Mouse (Mus musculus) heart, adult 2 months (tissue): ENCODE data around the gene Cldn7.

Experiments
- CTCF ChIP-seq: fragments of 200-600 bp; IDR thresholded peaks from 2 replicates; pipeline ENCODE4 v1.8.1; 2022; ENCODE audit warnings: antibody characterized with exemption, mild to moderate bottlenecking, moderate library complexity
- EP300 ChIP-seq: fragments of 200-500 bp; IDR thresholded peaks from 2 replicates; pipeline ENCODE4 v1.6.1; 2011; ENCODE audit warnings: low read depth, low read length, control low read depth; ENCODE audit not compliant: insufficient read depth
- POLR2A ChIP-seq: fragments of 200-500 bp; IDR thresholded peaks from 2 replicates; pipeline ENCODE4 v1.6.1; 2011; ENCODE audit warnings: mild to moderate bottlenecking, low read depth, low read length, control low read depth; ENCODE audit not compliant: insufficient read depth

GRCm38 (mm10) chr11:69948763-69949150 is 15.8 kb upstream of the Cldn7 start:
- peak; percentile 97; the same call in 1 of the 2 replicates for TF ChIP-seq CTCF
- TF ChIP-seq POLR2A: no peak
- TF ChIP-seq EP300: peak; percentile 95
